Mouse (Mus musculus) lung, adult 10 weeks (tissue): ENCODE measurements around the gene Olfr963. TPM values are rescaled to one million over a fixed set of nuclear protein-coding genes. Genes with fewer than 3 reads are reported as not detected.

Experiments
- polyA plus RNA-seq: library from polyadenylated mRNA; stranded (reverse); fragments of 350-450 nt; fragmentation: Illumina TruSeq; extraction: RNeasy Lipid Tissue Mini Kit (QIAGEN cat#74804); gene quantifications from one replicate; pipeline ENCODE4 v1.2.3, GENCODE M21; 2014; ENCODE audit warnings: low read depth, low replicate concordance; ENCODE audit not compliant: insufficient read depth

The Olfr963 gene
- not detected for polyA plus RNA-seq

GRCm38 (mm10) chr9:39666905-39667304 is at the start of gene Olfr963:
Gene Olfr963 (plus strand): TSS chr9:39667205.

GRCm38 (mm10) chr9:39621073-39621472 is 45.9 kb upstream of the Olfr963 start, which contains the start of gene Olfr960:
Gene Olfr960 (plus strand): TSS chr9:39621373.

GRCm38 (mm10) chr9:39644785-39645184 is 22.2 kb upstream of the Olfr963 start, which contains the start of gene Olfr961:
Gene Olfr961 (plus strand): TSS chr9:39645085.

GRCm38 (mm10) chr9:39707017-39707416 is 40.0 kb downstream of the Olfr963 start, which contains the start of gene Olfr149:
Gene Olfr149 (minus strand): TSS chr9:39707117.

GRCm38 (mm10) chr9:39711053-39711452 is 44.0 kb downstream of the Olfr963 start, which contains the start of gene Olfr965:
Gene Olfr965 (plus strand): TSS chr9:39711353.

Other genes starting within 250 kb of the Olfr963 start
- gene Olfr952, start 240.1 kb upstream of the Olfr963 start, polyA plus RNA-seq = not detected
- gene Olfr954, start 210.5 kb upstream of the Olfr963 start, polyA plus RNA-seq = not detected
- gene Olfr955, start 195.3 kb upstream of the Olfr963 start, polyA plus RNA-seq = not detected
- gene Olfr44, start 173.2 kb upstream of the Olfr963 start, polyA plus RNA-seq = not detected
- gene Olfr957, start 151.4 kb upstream of the Olfr963 start, polyA plus RNA-seq = not detected
- gene Olfr958, start 113.2 kb upstream of the Olfr963 start, polyA plus RNA-seq = not detected
- gene Olfr959, start 91.6 kb upstream of the Olfr963 start, polyA plus RNA-seq = not detected
- gene AW551984, start 62.8 kb upstream of the Olfr963 start, polyA plus RNA-seq = 0.23 TPM
- not detected for gene Olfr148, start 56.5 kb upstream of the Olfr963 start, polyA plus RNA-seq
- gene Olfr960, start 45.8 kb upstream of the Olfr963 start, polyA plus RNA-seq = not detected
- gene Olfr961, start 22.1 kb upstream of the Olfr963 start, polyA plus RNA-seq = not detected
- not detected for gene Olfr149, start 39.9 kb downstream of the Olfr963 start, polyA plus RNA-seq
- not detected for gene Olfr965, start 44.1 kb downstream of the Olfr963 start, polyA plus RNA-seq
- gene Olfr150, start 63.8 kb downstream of the Olfr963 start, polyA plus RNA-seq = not detected
- gene Olfr967, start 79.0 kb downstream of the Olfr963 start, polyA plus RNA-seq = not detected
- not detected for gene Olfr968, start 116.0 kb downstream of the Olfr963 start, polyA plus RNA-seq
- not detected for gene Olfr969, start 123.7 kb downstream of the Olfr963 start, polyA plus RNA-seq
- gene Olfr970, start 141.7 kb downstream of the Olfr963 start, polyA plus RNA-seq = not detected
- gene Olfr971, start 169.7 kb downstream of the Olfr963 start, polyA plus RNA-seq = not detected
- gene Olfr972, start 199.2 kb downstream of the Olfr963 start, polyA plus RNA-seq = not detected
- not detected for gene Olfr229, start 240.1 kb downstream of the Olfr963 start, polyA plus RNA-seq